Mouse (Mus musculus): ENCODE measurements at regions not wholly inside any gene's neighbourhood (a gene's known extent, or its start where the extent isn't known, plus 50 kb on each side); places are given as distances from the start of the nearest gene placed in this dataset.

DNA sequence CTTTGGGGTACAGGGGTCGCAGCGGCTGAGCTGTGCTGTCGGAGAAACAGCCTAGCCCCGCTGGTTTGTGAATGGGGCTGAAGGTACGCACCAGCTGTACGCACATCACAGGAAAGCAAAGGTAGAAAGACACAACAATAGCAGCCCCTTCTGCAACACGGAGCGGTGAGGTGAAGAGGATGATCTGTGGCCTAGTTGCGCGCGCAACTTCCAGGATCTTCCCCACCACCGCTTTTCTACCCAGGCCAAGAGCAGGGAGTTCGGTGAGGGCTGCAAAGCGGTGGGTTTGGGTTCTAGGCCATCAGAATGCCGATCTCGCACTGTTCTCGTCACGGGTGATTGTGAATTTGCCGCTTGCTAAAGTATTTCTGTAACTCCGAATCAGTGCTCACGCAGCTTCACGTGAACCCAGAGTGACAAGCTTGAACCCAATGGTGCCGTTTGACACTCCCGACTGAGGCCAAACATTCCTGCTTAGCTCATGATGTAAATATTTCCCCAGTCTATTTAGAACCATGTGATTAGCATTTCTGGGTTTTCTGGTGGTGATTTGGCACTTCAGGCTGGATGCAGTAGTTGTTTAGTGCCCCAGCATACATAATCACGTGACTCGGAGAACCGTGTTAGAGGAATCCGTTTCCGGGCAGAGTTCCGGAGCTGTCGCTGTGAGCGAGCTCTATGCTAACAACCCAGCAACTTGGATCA is 54.7 kb downstream of the Cryaa start:
- Histone ChIP-seq H3K27me3 (replicated peaks; ENCODE audit: control insufficient read depth, insufficient read depth, low read length) (no peaks in the 10 kb centered on the region), H3K36me3 (ENCODE audit: control insufficient read depth, insufficient read depth) (no peaks in the 10 kb centered on the region), H3K4me2 (ENCODE audit: low read length) (no peak overlapping the region), H3K27ac (ENCODE audit: low read length) (no peak overlapping the region), H3K9me3 (ENCODE audit: control insufficient read depth, low read length) (no peaks in the 10 kb centered on the region), H3K9ac (replicated peaks; ENCODE audit: low read depth, low read length) (no peak overlapping the region), H3K4me3 (replicated peaks; ENCODE audit: low read length) (no peak overlapping the region), H3K4me1 (replicated peaks; ENCODE audit: control insufficient read depth, insufficient read depth, low read length) (peaks cover 5% of the 10 kb centered on the region)
- 93% methylated on average over 32 of the region's 32 CpGs for WGBS
- no peak for ATAC-seq

DNA sequence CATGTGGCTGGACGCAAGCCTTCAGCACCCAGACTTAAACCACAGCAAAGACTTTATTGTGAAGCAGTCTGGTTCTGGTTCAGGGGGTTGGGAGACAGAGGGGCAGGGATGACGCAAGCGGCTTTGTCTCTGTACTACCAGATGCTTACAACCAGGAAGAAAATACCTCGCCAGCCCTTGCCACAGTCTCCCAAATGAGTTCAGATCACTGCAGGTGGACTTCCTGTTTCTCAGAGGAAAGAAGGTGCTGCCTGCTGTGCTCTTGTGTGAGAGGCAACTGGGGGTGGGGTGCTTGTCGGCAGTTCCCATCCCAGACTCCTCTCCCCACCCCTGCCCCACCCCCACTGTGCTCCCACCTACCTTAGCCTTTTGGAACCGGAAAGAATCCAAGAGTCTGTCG is 56.9 kb downstream of the Cryaa start:
- no peaks in the 10 kb centered on the region for H3K27me3 ChIP-seq (replicated peaks; ENCODE audit: control insufficient read depth, insufficient read depth, low read length)
- WGBS, result 39% methylated on average over 7 of the region's 7 CpGs

GRCm38 (mm10) chr17:31736716-31737115 is 59.1 kb downstream of the Cryaa start:
- Histone ChIP-seq H3K4me3 (replicated peaks; ENCODE audit: low read length) (no peak overlapping the region), H3K36me3 (ENCODE audit: control insufficient read depth, insufficient read depth) (no peaks in the 10 kb centered on the region), H3K27ac (ENCODE audit: low read length) (no peak overlapping the region), H3K9ac (replicated peaks; ENCODE audit: low read depth, low read length) (no peak overlapping the region), H3K4me1 (replicated peaks; ENCODE audit: control insufficient read depth, insufficient read depth, low read length) (no peaks in the 10 kb centered on the region), H3K27me3 (replicated peaks; ENCODE audit: control insufficient read depth, insufficient read depth, low read length) (no peaks in the 10 kb centered on the region), H3K9me3 (ENCODE audit: control insufficient read depth, low read length) (no peaks in the 10 kb centered on the region), H3K4me2 (ENCODE audit: low read length) (no peak overlapping the region)
- ATAC-seq, result no peak
- 75% methylated on average over 6 of the region's 6 CpGs for WGBS

More for the DNA sequence above, 56.9 kb downstream of the Cryaa start:
- Histone ChIP-seq H3K4me2 (ENCODE audit: low read length) (no peak overlapping the region), H3K36me3 (ENCODE audit: control insufficient read depth, insufficient read depth) (no peaks in the 10 kb centered on the region), H3K27ac (ENCODE audit: low read length) (no peak overlapping the region), H3K4me1 (replicated peaks; ENCODE audit: control insufficient read depth, insufficient read depth, low read length) (no peaks in the 10 kb centered on the region), H3K9ac (replicated peaks; ENCODE audit: low read depth, low read length) (no peak overlapping the region), H3K4me3 (replicated peaks; ENCODE audit: low read length) (no peak overlapping the region), H3K9me3 (ENCODE audit: control insufficient read depth, low read length) (no peaks in the 10 kb centered on the region)
- no peak for ATAC-seq

DNA sequence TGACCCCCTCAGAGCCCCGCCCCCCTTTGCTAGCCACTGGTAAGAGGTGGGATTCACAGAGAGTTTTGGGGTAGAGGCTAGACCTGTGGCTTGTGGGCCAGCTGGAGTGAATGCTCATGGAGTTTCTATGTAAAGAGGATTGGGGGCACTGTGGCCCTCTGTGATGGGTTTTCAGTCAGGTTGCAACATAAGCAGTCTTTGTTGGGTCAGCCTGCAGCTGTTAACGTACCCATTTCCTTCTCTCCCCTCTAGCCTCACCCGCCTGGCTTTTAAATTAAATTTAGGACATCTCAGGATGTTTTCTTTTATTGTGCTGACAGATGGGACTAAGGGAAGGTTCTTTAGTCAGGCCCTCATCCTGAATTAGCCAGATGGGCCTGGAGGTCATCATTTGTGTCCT is 60.6 kb downstream of the Cryaa start:
- no peak overlapping the region for H3K4me2 ChIP-seq (ENCODE audit: low read length)
- H3K36me3 ChIP-seq (ENCODE audit: control insufficient read depth, insufficient read depth), result no peaks in the 10 kb centered on the region
- no peak overlapping the region for H3K27ac ChIP-seq (ENCODE audit: low read length)
- H3K9ac ChIP-seq (replicated peaks; ENCODE audit: low read depth, low read length), result no peak overlapping the region
- ATAC-seq, result no peak
- no peaks in the 10 kb centered on the region for H3K9me3 ChIP-seq (ENCODE audit: control insufficient read depth, low read length)
- WGBS, result 81% methylated on average over 3 of the region's 3 CpGs
- no peaks in the 10 kb centered on the region for H3K4me1 ChIP-seq (replicated peaks; ENCODE audit: control insufficient read depth, insufficient read depth, low read length)
- no peaks in the 10 kb centered on the region for H3K27me3 ChIP-seq (replicated peaks; ENCODE audit: control insufficient read depth, insufficient read depth, low read length)
- H3K4me3 ChIP-seq (replicated peaks; ENCODE audit: low read length), result no peak overlapping the region

- 49% methylated on average over 11 of the region's 11 CpGs for WGBS
- no peak overlapping the region for H3K4me3 ChIP-seq (replicated peaks; ENCODE audit: low read length)
Observed at GRCm38 (mm10) chr17:31739586-31739985, 62.0 kb downstream of the Cryaa start.

DNA sequence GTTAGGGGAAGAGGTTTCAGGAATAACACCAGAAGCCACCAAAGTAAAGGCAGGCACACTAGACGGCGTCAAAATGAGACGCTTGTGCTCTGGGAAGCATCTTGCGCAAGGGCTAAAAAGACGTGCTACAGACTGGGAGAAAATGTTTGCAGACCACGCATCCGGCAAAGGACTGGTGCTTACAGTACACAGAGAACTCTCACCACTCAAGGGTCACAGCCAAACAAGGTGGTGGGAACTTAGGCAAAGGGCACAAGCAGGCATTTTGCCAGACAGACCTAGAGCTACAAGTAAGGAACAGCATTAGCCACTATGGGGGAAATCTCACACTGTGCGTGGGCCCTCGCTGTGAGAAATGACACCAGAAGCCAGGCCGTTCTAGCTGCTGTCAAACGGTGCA is 62.5 kb downstream of the Cryaa start:
- ATAC-seq, result no peak
- no peaks in the 10 kb centered on the region for H3K9me3 ChIP-seq (ENCODE audit: control insufficient read depth, low read length)
- no peaks in the 10 kb centered on the region for H3K4me1 ChIP-seq (replicated peaks; ENCODE audit: control insufficient read depth, insufficient read depth, low read length)
- WGBS, result 82% methylated on average over 11 of the region's 11 CpGs
- H3K4me3 ChIP-seq (replicated peaks; ENCODE audit: low read length), result no peak overlapping the region
- no peaks in the 10 kb centered on the region for H3K36me3 ChIP-seq (ENCODE audit: control insufficient read depth, insufficient read depth)
- no peak overlapping the region for H3K4me2 ChIP-seq (ENCODE audit: low read length)
- no peaks in the 10 kb centered on the region for H3K27me3 ChIP-seq (replicated peaks; ENCODE audit: control insufficient read depth, insufficient read depth, low read length)
- H3K9ac ChIP-seq (replicated peaks; ENCODE audit: low read depth, low read length), result no peak overlapping the region
- H3K27ac ChIP-seq (ENCODE audit: low read length), result no peak overlapping the region

More at GRCm38 (mm10) chr17:31739586-31739985, 62.0 kb downstream of the Cryaa start:
- no peak overlapping the region for H3K27ac ChIP-seq (ENCODE audit: low read length)
- no peaks in the 10 kb centered on the region for H3K27me3 ChIP-seq (replicated peaks; ENCODE audit: control insufficient read depth, insufficient read depth, low read length)
- no peak overlapping the region for H3K4me2 ChIP-seq (ENCODE audit: low read length)
- no peaks in the 10 kb centered on the region for H3K36me3 ChIP-seq (ENCODE audit: control insufficient read depth, insufficient read depth)
- ATAC-seq, result no peak
- H3K9me3 ChIP-seq (ENCODE audit: control insufficient read depth, low read length), result no peaks in the 10 kb centered on the region
- no peaks in the 10 kb centered on the region for H3K4me1 ChIP-seq (replicated peaks; ENCODE audit: control insufficient read depth, insufficient read depth, low read length)
- H3K9ac ChIP-seq (replicated peaks; ENCODE audit: low read depth, low read length), result no peak overlapping the region

GRCm38 (mm10) chr17:31743656-31744055 is 66.0 kb downstream of the Cryaa start:
- no peak overlapping the region for H3K27ac ChIP-seq (ENCODE audit: low read length)
- H3K4me2 ChIP-seq (ENCODE audit: low read length), result no peak overlapping the region
- no peaks in the 10 kb centered on the region for H3K27me3 ChIP-seq (replicated peaks; ENCODE audit: control insufficient read depth, insufficient read depth, low read length)
- H3K4me1 ChIP-seq (replicated peaks; ENCODE audit: control insufficient read depth, insufficient read depth, low read length), result peaks cover 5% of the 10 kb centered on the region; the same call in 1 of the 2 replicates
- no peaks in the 10 kb centered on the region for H3K36me3 ChIP-seq (ENCODE audit: control insufficient read depth, insufficient read depth)
- H3K9ac ChIP-seq (replicated peaks; ENCODE audit: low read depth, low read length), result no peak overlapping the region
- WGBS, result 87% methylated on average over 4 of the region's 4 CpGs
- no peaks in the 10 kb centered on the region for H3K9me3 ChIP-seq (ENCODE audit: control insufficient read depth, low read length)
- ATAC-seq, result no peak
- H3K4me3 ChIP-seq (replicated peaks; ENCODE audit: low read length), result no peak overlapping the region

- no peak for ATAC-seq
- no peak overlapping the region for H3K4me2 ChIP-seq (ENCODE audit: low read length)
- no peaks in the 10 kb centered on the region for H3K9me3 ChIP-seq (ENCODE audit: control insufficient read depth, low read length)
- no peak overlapping the region for H3K27ac ChIP-seq (ENCODE audit: low read length)
- peaks cover 5% of the 10 kb centered on the region; the same call in 1 of the 2 replicates for H3K4me1 ChIP-seq (replicated peaks; ENCODE audit: control insufficient read depth, insufficient read depth, low read length)
- H3K36me3 ChIP-seq (ENCODE audit: control insufficient read depth, insufficient read depth), result no peaks in the 10 kb centered on the region
- no peak overlapping the region for H3K9ac ChIP-seq (replicated peaks; ENCODE audit: low read depth, low read length)
- H3K27me3 ChIP-seq (replicated peaks; ENCODE audit: control insufficient read depth, insufficient read depth, low read length), result no peaks in the 10 kb centered on the region
- H3K4me3 ChIP-seq (replicated peaks; ENCODE audit: low read length), result no peak overlapping the region
- WGBS, result 55% methylated on average over 20 of the region's 20 CpGs
Observed at GRCm38 (mm10) chr17:31746198-31747111, 68.8 kb downstream of the Cryaa start.

DNA sequence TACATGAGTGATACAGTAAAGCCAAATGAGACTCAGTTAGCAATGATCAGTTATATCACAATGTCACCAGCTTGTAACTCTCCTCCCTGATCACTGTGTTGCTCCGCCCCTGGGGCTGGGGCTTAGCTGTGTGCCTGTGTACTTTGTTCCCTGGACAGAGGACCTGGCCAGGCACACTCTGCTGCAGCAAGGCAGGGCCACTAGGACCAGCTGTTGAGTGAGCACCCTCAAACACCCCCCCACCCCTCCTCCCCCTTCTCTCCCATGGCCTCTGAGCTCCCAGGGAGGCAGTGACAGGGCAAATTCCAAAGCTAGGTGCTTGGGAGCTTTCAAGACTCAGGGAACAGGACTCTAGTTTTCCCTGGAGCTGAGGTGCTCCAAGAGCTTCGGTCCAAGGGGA is 70.0 kb downstream of the Cryaa start:
- H3K9ac ChIP-seq (replicated peaks; ENCODE audit: low read depth, low read length), result no peak overlapping the region
- H3K4me1 ChIP-seq (replicated peaks; ENCODE audit: control insufficient read depth, insufficient read depth, low read length), result peaks cover 5% of the 10 kb centered on the region; the same call in 1 of the 2 replicates
- H3K4me3 ChIP-seq (replicated peaks; ENCODE audit: low read length), result no peak overlapping the region
- H3K4me2 ChIP-seq (ENCODE audit: low read length), result no peak overlapping the region
- H3K27ac ChIP-seq (ENCODE audit: low read length), result no peak overlapping the region
- H3K36me3 ChIP-seq (ENCODE audit: control insufficient read depth, insufficient read depth), result no peaks in the 10 kb centered on the region
- 93% methylated on average over 2 of the region's 2 CpGs for WGBS
- H3K27me3 ChIP-seq (replicated peaks; ENCODE audit: control insufficient read depth, insufficient read depth, low read length), result no peaks in the 10 kb centered on the region
- no peak for ATAC-seq
- no peaks in the 10 kb centered on the region for H3K9me3 ChIP-seq (ENCODE audit: control insufficient read depth, low read length)
